Mouse (Mus musculus) liver, embryonic 13.5 days (tissue): ENCODE measurements at regions not wholly inside any gene's neighbourhood (a gene's known extent, or its start where the extent isn't known, plus 50 kb on each side); places are given as distances from the start of the nearest gene placed in this dataset.

ENCODE experiments used
- ATAC-seq: fragments of 200-750 bp; cut with Nextera tagmentation; 2 replicates; pipeline ENCODE4 v1.8.0; 2017; ENCODE audit warnings: low read depth, mild to moderate bottlenecking, moderate number of reproducible peaks, moderate library complexity
- DNase-seq: peaks from one replicate; pipeline ENCODE4 v3.0.0; 2022
- H3K27ac ChIP-seq: fragments of 300-500 bp; sonication (generic); 2 replicates; pipeline ENCODE4 v1.5.1; 2015; ENCODE audit warnings: moderate library complexity, mild to moderate bottlenecking, inconsistent platforms
- H3K27me3 ChIP-seq: fragments of 300-500 bp; sonication (generic); 2 replicates; pipeline ENCODE4 v1.6.1; 2015; ENCODE audit warnings: mild to moderate bottlenecking, inconsistent platforms
- H3K36me3 ChIP-seq: fragments of 300-500 bp; sonication (generic); 2 replicates; pipeline ENCODE4 v1.6.1; 2015; ENCODE audit warnings: mild to moderate bottlenecking, inconsistent platforms
- H3K4me1 ChIP-seq: fragments of 300-500 bp; sonication (generic); replicated peaks from 2 replicates; pipeline ENCODE4 v1.6.1; 2015; ENCODE audit warnings: inconsistent platforms
- H3K4me2 ChIP-seq: fragments of 300-500 bp; sonication (generic); 2 replicates; pipeline ENCODE4 v1.6.1; 2015; ENCODE audit warnings: inconsistent platforms, mild to moderate bottlenecking, moderate library complexity
- H3K4me3 ChIP-seq: fragments of 300-500 bp; sonication (generic); replicated peaks from 2 replicates; pipeline ENCODE4 v1.5.1; 2015; ENCODE audit warnings: mild to moderate bottlenecking, inconsistent platforms
- H3K9ac ChIP-seq: fragments of 300-500 bp; sonication (generic); 2 replicates; pipeline ENCODE4 v1.6.1; 2015; ENCODE audit warnings: mild to moderate bottlenecking, inconsistent platforms
- H3K9me3 ChIP-seq: fragments of 300-500 bp; sonication (generic); replicated peaks from 2 replicates; pipeline ENCODE4 v1.6.1; 2016; ENCODE audit warnings: inconsistent platforms
- WGBS: fragments of 180-500 bp; shearing (Covaris S2); methylation state at CpG from one replicate; pipeline ENCODE4 v1.1.7; 2015; ENCODE audit not compliant: insufficient replicate concordance; 5-methylcytosine and 5-hydroxymethylcytosine counted together

DNA sequence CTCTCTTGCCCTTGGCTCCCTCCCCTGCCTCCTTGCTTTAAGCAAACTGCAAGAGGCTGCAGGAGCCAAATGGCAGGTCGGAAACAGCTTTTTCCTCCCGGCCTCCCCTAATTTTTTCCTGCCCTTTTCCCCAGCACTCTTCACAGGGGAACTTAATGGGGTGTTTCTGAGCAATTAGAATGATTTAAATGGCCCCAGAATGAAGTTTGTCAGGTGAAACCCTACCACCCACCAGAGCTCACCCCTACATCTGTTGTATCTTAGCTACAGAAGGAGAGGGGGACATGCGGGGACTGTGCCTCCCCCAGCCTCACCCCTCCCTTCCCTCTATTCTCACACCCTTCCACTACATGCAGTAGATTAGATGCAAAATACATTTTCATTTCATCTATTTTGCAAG, 326.5 kb upstream of the Gm4791 start:
- no peaks in the 10 kb centered on the region for H3K27me3 ChIP-seq
- 33% methylated on average over 3 of the region's 3 CpGs for WGBS
- no peak overlapping the region for H3K27ac ChIP-seq
- no peak overlapping the region for H3K4me2 ChIP-seq
- H3K9me3 ChIP-seq: no peaks in the 10 kb centered on the region
- no peaks in the 10 kb centered on the region for H3K4me1 ChIP-seq
- H3K36me3 ChIP-seq: no peaks in the 10 kb centered on the region
- H3K4me3 ChIP-seq: no peak overlapping the region
- no peak for ATAC-seq
- no peak overlapping the region for H3K9ac ChIP-seq
- DNase-seq: no peak

DNA sequence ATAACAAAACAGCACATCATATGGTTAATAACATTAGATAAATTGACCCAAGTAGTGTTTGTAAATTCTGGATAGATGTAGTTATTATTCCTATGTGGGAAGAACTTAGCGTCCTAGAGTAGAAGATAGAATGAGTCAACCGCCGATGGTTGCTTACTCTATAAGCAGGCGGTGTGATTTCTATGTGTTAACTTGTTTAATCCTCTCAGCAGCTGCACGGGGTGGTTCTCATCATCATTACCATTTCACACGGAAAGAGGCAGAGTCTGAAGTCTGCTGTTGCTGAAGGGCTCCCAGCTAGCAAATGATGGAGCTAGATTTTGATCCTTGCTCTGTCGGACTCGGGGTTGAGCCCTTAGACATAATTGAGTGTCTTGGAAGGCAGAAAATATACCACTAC, 334.6 kb upstream of the 4931429L15Rik start:
- no peaks in the 10 kb centered on the region for H3K9me3 ChIP-seq

DNA sequence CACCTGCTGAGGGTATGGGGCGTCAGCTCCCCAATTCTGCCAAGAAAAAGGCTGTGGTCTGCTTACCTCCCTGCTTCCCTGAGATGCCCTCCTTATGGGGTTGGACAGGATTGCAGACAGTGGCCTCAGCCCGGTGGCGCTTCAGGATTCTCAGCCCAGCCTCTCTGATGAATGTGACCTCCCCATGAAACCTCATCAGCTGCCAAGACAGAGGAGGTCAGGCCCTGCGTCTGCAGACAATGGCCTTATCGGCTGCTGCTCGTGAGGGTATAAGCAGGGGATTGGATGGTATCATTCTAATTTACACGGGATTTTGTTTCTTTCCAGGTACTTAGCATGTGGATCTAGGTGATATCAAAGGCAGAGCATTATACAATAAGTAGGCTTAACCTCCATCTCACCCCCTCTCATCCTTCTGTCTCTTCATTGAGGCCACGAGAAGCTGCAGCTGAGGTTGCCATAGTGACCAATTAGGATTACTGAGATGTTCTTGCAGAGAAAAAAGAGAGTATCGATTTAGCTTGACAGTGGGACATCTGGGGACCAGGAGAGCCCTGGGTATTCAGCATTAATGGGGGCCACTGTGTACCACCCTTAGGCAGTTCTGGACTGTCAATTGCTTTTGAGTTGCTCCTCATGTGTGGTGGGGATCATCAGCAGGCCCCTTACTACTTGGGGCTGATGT, 327.6 kb upstream of the 4931429L15Rik start:
- DNase-seq (no peak), ATAC-seq (no peak)
- H3K27ac ChIP-seq: no peak overlapping the region
- H3K4me2 ChIP-seq: no peak overlapping the region
- H3K9me3 ChIP-seq: no peaks in the 10 kb centered on the region
- H3K4me1 ChIP-seq: no peaks in the 10 kb centered on the region
- H3K27me3 ChIP-seq: no peaks in the 10 kb centered on the region
- WGBS: 51% methylated on average over 9 of the region's 9 CpGs
- no peak overlapping the region for H3K9ac ChIP-seq
- H3K4me3 ChIP-seq: no peak overlapping the region
- H3K36me3 ChIP-seq: no peaks in the 10 kb centered on the region

More for the DNA sequence above, 334.6 kb upstream of the 4931429L15Rik start:
- Histone ChIP-seq H3K27ac (no peak overlapping the region), H3K27me3 (no peaks in the 10 kb centered on the region), H3K9ac (no peak overlapping the region), H3K4me1 (no peaks in the 10 kb centered on the region), H3K4me2 (no peak overlapping the region), H3K36me3 (no peaks in the 10 kb centered on the region), H3K4me3 (no peak overlapping the region)
- 63% methylated on average over 8 of the region's 8 CpGs for WGBS
- ATAC-seq (no peak), DNase-seq (no peak)

DNA sequence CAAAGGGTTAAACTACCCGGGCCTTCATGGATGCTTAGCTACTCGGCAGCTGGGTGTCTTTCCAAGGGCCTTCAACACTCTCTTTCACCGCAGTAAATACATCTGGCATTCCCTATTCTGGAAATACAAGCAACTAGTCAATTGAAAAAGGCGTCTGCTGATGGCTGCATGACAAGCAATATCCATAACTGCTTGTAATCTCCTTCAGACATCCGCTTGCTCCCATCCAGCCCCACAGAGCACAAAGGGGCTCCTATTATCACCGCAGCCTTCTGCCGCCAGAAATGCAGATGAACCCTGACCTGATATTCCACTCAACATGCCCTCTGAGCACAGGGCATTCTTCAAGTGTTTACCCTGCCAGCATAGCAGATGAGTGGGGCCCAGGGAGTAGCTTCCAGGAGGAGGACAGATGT, 325.7 kb upstream of the 4931429L15Rik start:
- H3K36me3 ChIP-seq: no peaks in the 10 kb centered on the region
- H3K4me2 ChIP-seq: no peak overlapping the region
- H3K27ac ChIP-seq: no peak overlapping the region
- H3K9ac ChIP-seq: no peak overlapping the region
- no peaks in the 10 kb centered on the region for H3K27me3 ChIP-seq
- no peak overlapping the region for H3K4me3 ChIP-seq
- ATAC-seq (no peak), DNase-seq (no peak)
- H3K9me3 ChIP-seq: no peaks in the 10 kb centered on the region
- WGBS: 53% methylated on average over 7 of the region's 7 CpGs
- H3K4me1 ChIP-seq: no peaks in the 10 kb centered on the region

DNA sequence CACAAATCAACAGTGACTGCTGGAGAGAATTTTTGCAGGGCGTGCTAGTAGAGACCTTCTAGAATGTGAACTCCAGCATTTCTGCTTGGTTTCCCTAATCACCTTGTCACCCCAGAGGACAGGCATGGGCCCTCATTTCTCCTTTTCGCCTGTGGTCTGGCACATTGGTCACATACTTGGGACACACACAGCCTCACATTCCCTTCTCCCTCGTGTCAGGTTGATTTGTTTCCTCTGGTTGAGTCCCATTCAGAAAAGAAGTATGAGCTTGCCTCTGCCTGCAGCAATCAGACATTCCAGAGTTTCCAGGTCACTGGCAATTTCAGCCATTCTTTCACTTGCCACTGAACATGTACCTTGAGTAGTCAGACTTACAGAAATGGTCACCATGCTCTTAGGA, 323.8 kb upstream of the 4931429L15Rik start:
- Histone ChIP-seq H3K27me3 (no peaks in the 10 kb centered on the region), H3K27ac (no peak overlapping the region), H3K36me3 (no peaks in the 10 kb centered on the region), H3K4me3 (no peak overlapping the region), H3K4me2 (no peak overlapping the region), H3K9ac (no peak overlapping the region), H3K9me3 (no peaks in the 10 kb centered on the region), H3K4me1 (no peaks in the 10 kb centered on the region)
- WGBS: 51% methylated on average over 3 of the region's 3 CpGs
- ATAC-seq: no peak
- no peak for DNase-seq

DNA sequence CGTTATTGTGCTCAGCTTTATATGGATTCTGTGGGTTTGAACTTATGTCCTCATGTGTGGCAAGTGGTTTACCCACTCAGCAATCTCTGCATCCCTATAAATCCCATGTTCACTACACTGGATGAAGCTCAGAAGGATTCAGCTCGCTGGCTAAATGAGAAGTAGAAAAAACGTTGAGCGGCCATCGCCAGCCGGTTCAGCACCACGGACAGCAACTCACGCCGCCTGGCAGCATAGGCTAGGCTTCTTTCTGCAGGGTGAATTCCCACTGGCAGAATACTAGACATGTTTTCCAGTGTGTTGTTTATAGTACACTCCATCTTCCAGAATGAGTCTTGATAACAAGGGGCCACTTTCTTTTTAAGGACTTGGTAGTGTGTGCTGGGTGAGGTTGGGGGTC, 322.9 kb upstream of the 4931429L15Rik start:
- Histone ChIP-seq H3K9ac (no peak overlapping the region), H3K4me2 (no peak overlapping the region), H3K4me1 (no peaks in the 10 kb centered on the region), H3K36me3 (no peaks in the 10 kb centered on the region), H3K27ac (no peak overlapping the region), H3K27me3 (no peaks in the 10 kb centered on the region), H3K9me3 (no peaks in the 10 kb centered on the region), H3K4me3 (no peak overlapping the region)
- no peak for ATAC-seq
- WGBS: 8% methylated on average over 9 of the region's 9 CpGs
- DNase-seq: no peak

DNA sequence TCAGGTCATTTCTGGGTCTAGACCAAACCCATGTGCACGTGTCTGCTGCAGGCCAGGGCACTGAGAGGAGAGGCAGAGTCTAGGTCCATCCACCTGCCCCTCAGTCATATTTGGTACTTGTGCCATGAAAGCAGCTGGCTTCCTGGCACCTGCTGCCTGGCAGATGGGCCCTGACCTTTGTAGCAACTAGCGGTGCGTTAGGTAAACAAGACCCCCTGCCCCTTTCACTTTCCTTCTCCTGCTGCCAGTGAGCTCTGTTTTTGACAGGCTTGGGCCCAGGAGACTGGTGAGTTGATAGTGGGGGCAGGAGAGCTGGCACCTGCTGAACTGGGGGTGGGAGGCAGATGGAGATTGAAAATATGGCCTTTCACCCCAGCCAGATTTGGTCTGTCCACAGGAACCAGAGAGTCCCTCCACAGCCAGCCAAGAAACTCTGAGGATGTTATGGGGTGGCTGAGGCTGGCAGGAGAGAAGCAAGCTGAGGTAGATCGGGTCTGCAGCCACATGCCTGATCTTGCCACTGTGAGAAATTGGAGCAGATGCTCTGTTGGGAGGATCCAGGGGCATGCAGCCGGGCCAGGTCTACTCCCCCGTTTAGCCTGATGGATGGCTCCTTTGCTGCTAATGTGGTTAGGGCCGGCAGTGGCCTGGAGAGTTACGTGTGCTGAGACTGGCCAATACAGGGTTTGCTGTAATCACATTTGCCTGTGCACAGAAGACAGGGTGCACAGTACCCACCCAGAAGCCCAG, 316.6 kb upstream of the 4931429L15Rik start:
- DNase-seq (no peak), ATAC-seq (no peak)
- Histone ChIP-seq H3K9me3 (no peaks in the 10 kb centered on the region; the same call in 1 of the 2 replicates), H3K27me3 (no peaks in the 10 kb centered on the region), H3K4me1 (no peaks in the 10 kb centered on the region), H3K4me2 (no peak overlapping the region), H3K9ac (no peak overlapping the region), H3K36me3 (no peaks in the 10 kb centered on the region), H3K27ac (no peak overlapping the region), H3K4me3 (no peak overlapping the region)
- 54% methylated on average over 8 of the region's 8 CpGs for WGBS

DNA sequence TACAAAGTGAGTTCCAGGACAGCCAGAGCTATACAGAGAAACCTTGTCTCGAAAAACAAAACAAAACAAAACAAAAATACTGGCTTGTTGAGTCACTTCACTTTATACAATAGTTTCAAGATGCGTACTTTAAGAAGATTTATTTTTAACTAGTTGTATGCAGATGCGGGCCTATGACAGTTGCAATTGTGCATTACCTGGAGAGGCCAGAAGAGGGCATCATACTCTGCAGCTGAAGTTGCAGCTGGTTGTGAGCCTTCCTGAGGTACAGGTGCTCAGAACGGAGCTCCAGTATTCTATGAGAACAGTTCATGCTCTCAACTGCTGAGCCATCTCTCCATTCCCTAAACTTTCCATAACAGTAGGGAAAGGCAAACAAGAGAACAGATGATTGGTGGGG, 314.2 kb upstream of the 4931429L15Rik start:
- DNase-seq: no peak
- ATAC-seq: no peak
- Histone ChIP-seq H3K9ac (no peak overlapping the region), H3K36me3 (no peaks in the 10 kb centered on the region), H3K27ac (no peak overlapping the region), H3K9me3 (no peaks in the 10 kb centered on the region; the same call in 1 of the 2 replicates), H3K27me3 (no peaks in the 10 kb centered on the region), H3K4me1 (no peaks in the 10 kb centered on the region), H3K4me3 (no peak overlapping the region), H3K4me2 (no peak overlapping the region)
- 50% methylated on average over 4 of the region's 4 CpGs for WGBS

DNA sequence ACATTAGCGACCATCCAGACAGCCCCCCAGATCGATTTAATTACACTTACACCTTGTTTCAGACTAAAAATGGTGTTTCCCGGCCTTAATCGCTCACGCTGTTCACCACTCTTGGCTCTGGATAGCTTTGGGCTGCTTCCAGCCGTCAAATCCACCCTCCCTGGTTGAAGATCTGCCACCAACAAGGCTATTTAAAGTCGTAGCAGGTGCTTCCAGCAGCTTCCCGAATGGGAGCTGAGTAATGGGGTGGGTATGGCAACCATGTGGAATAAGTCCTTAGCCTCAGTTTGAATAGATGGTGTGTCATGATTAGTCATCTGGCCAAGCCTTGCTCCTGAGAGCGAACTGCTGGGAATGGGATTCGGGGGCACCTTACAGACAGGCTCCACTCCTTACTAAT, 312.8 kb upstream of the 4931429L15Rik start:
- 59% methylated on average over 10 of the region's 10 CpGs for WGBS
- H3K4me1 ChIP-seq: no peaks in the 10 kb centered on the region
- no peak overlapping the region for H3K27ac ChIP-seq
- H3K9ac ChIP-seq: no peak overlapping the region
- no peak overlapping the region for H3K4me2 ChIP-seq
- no peak for ATAC-seq
- no peaks in the 10 kb centered on the region; the same call in 1 of the 2 replicates for H3K9me3 ChIP-seq
- H3K36me3 ChIP-seq: no peaks in the 10 kb centered on the region
- no peaks in the 10 kb centered on the region for H3K27me3 ChIP-seq
- no peak overlapping the region for H3K4me3 ChIP-seq
- DNase-seq: no peak

DNA sequence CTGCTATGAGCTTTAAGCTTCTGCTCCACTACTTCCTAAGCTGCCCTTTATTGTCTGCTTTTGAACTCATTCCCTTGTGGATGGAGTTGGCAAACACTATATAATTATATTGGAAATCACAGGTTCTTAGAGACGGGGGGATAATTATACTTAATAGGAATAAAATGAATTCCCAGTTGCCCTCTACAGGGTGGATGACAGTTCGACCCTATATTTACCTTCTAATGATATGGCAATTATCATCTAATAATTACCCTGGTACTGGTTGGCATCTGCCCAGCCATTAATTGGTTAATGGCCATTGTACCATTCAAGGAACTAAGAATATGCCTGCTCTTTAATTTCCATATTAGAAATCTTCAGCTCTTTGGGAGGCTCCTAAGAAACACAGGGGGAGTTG, 302.5 kb upstream of the 4931429L15Rik start:
- ATAC-seq: no peak
- WGBS: 52% methylated on average over 2 of the region's 2 CpGs

DNA sequence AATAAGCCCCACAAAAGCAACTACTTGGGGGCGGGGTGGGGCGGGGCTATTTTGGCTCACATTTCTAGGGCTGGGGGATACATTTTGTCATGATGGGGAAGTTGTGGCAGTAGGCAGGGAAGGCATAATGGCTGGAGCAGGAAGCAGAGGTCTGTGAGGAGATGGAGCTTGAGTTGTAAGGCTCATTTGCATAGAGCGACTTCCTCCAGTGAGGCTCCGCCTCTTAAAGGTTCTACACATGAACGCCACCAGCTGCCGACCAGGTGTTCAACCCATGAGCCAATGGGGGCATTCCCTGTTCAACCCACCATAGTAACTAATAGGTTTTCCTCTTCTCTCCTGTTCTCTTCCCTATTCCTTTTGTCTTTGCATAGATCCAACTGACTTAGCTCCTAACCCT, 302.1 kb upstream of the 4931429L15Rik start:
- Histone ChIP-seq H3K27me3 (no peaks in the 10 kb centered on the region), H3K36me3 (no peaks in the 10 kb centered on the region), H3K9ac (no peak overlapping the region), H3K9me3 (no peaks in the 10 kb centered on the region), H3K4me2 (no peak overlapping the region), H3K4me1 (no peaks in the 10 kb centered on the region), H3K27ac (no peak overlapping the region), H3K4me3 (no peak overlapping the region)
- DNase-seq: no peak
- ATAC-seq: no peak
- 71% methylated on average over 6 of the region's 6 CpGs for WGBS

More for the DNA sequence above, 302.5 kb upstream of the 4931429L15Rik start:
- Histone ChIP-seq H3K4me3 (no peak overlapping the region), H3K9me3 (no peaks in the 10 kb centered on the region), H3K9ac (no peak overlapping the region), H3K27ac (no peak overlapping the region), H3K36me3 (no peaks in the 10 kb centered on the region), H3K4me1 (no peaks in the 10 kb centered on the region), H3K27me3 (no peaks in the 10 kb centered on the region), H3K4me2 (no peak overlapping the region)
- no peak for DNase-seq
